Comparison of ENCODE assay signal across 9 mouse cellular contexts in genomic region chr12:9585085-9585453, GRCm38 (mm10). TPM values are rescaled to one million over a fixed set of nuclear protein-coding genes. Genes with fewer than 3 reads are reported as not detected.
DNase-seq lines count a peak whose midpoint lies in the region; ATAC-seq lines count a peak whose summit lies in the region.
"Had no signal": no experiment of that assay in that cellular context is flagged by ENCODE, and none has a peak within 500 bp of the region (broad histone marks: within the 10 kb centered on the region; RNA-seq: fewer than 3 reads in every experiment).

No protein-coding gene starts in this region.

- no peak for DNase-seq in kidney, postnatal 4 days
- no peak for DNase-seq in embryonic facial prominence, embryonic 11.5 days (ENCODE audit: low spot score)
- no peak for DNase-seq in spleen, postnatal 10 days (ENCODE audit: low spot score in 2 of 2)
- no peak for DNase-seq in kidney, postnatal 25 days

- peak; percentile 45; the same call in 1 of the 2 replicates for ATAC-seq in kidney, embryonic 14.5 days (ENCODE audit: low FRiP score, low TSS enrichment)
- ATAC-seq in embryonic facial prominence, embryonic 11.5 days (replicated peaks; ENCODE audit: insufficient number of reproducible peaks, low FRiP score, low TSS enrichment, low read depth), result peak; percentile 36; the same call in 1 of the 2 replicates
- peak; percentile 62 for ATAC-seq in hindbrain, embryonic 15.5 days (ENCODE audit: low FRiP score, low read depth)
- peak; percentile 69 for ATAC-seq in midbrain, embryonic 16.5 days
- ATAC-seq in megakaryocyte progenitor cell, adult 5-6 weeks (replicated peaks; ENCODE audit: poor library complexity), result no peak; the same call in 1 of the 2 replicates
- ATAC-seq: Patski had no signal

- H3K4me3 ChIP-seq in kidney, embryonic 14.5 days (ENCODE audit: low read length), result peak overlapping the region; percentile 28
- H3K4me3 ChIP-seq in embryonic facial prominence, embryonic 11.5 days (ENCODE audit: low read depth, low read length), result peak overlapping the region; percentile 30
- H3K4me3 ChIP-seq in hindbrain, embryonic 15.5 days, result peak overlapping the region; percentile 56
- peak overlapping the region; percentile 49 for H3K4me3 ChIP-seq in midbrain, embryonic 16.5 days (ENCODE audit: low read depth, low read length)

- H3K27me3 ChIP-seq in kidney, embryonic 14.5 days (ENCODE audit: control insufficient read depth, insufficient read depth, low read length), result peaks cover 18% of the 10 kb centered on the region; the same call in 1 of the 2 replicates
- peaks cover 21% of the 10 kb centered on the region for H3K27me3 ChIP-seq in embryonic facial prominence, embryonic 11.5 days (ENCODE audit: control insufficient read depth, insufficient read depth, low read length)
- H3K27me3 ChIP-seq in hindbrain, embryonic 15.5 days, result peaks cover 35% of the 10 kb centered on the region
- peaks cover 30% of the 10 kb centered on the region for H3K27me3 ChIP-seq in midbrain, embryonic 16.5 days (ENCODE audit: control insufficient read depth, insufficient read depth, low read depth, low read length)
- H3K27me3 ChIP-seq: Patski had no signal

- H3K36me3 ChIP-seq in kidney, embryonic 14.5 days (ENCODE audit: control insufficient read depth, insufficient read depth, low read length), result no peaks in the 10 kb centered on the region; the same call in 1 of the 2 replicates
- H3K36me3 ChIP-seq in embryonic facial prominence, embryonic 11.5 days (replicated peaks; ENCODE audit: control insufficient read depth, insufficient read depth, low read depth, low read length), result no peaks in the 10 kb centered on the region
- H3K36me3 ChIP-seq in hindbrain, embryonic 15.5 days, result no peaks in the 10 kb centered on the region
- no peaks in the 10 kb centered on the region for H3K36me3 ChIP-seq in midbrain, embryonic 16.5 days (ENCODE audit: control insufficient read depth, insufficient read depth, low read length)

- H3K9ac ChIP-seq in kidney, embryonic 14.5 days (ENCODE audit: low read depth, low read length), result peak overlapping the region; percentile 53; the same call in 1 of the 2 replicates
- peak overlapping the region; percentile 50 for H3K9ac ChIP-seq in embryonic facial prominence, embryonic 11.5 days (replicated peaks; ENCODE audit: low read length)
- H3K9ac ChIP-seq in hindbrain, embryonic 15.5 days, result peak overlapping the region; percentile 52
- peak overlapping the region; percentile 56 for H3K9ac ChIP-seq in midbrain, embryonic 16.5 days (ENCODE audit: low read depth, low read length)

- peak overlapping the region; percentile 54 for H3K4me2 ChIP-seq in kidney, embryonic 14.5 days (replicated peaks; ENCODE audit: low read depth, low read length)
- H3K4me2 ChIP-seq in embryonic facial prominence, embryonic 11.5 days (ENCODE audit: low read depth, low read length), result peak overlapping the region; percentile 65
- peak overlapping the region; percentile 79 for H3K4me2 ChIP-seq in hindbrain, embryonic 15.5 days
- H3K4me2 ChIP-seq in midbrain, embryonic 16.5 days (ENCODE audit: low read length), result peak overlapping the region; percentile 79

- no peaks in the 10 kb centered on the region for H3K9me3 ChIP-seq in kidney, embryonic 14.5 days (ENCODE audit: control insufficient read depth, low read length)
- no peaks in the 10 kb centered on the region for H3K9me3 ChIP-seq in embryonic facial prominence, embryonic 11.5 days (replicated peaks; ENCODE audit: control insufficient read depth, low read length)
- H3K9me3 ChIP-seq in hindbrain, embryonic 15.5 days, result no peaks in the 10 kb centered on the region
- no peaks in the 10 kb centered on the region for H3K9me3 ChIP-seq in midbrain, embryonic 16.5 days (replicated peaks; ENCODE audit: control insufficient read depth, low read length, poor library complexity, severe bottlenecking)

- H3K4me1 ChIP-seq in kidney, embryonic 14.5 days (ENCODE audit: control insufficient read depth, insufficient read depth, low read length), result peaks cover 11% of the 10 kb centered on the region; the same call in 1 of the 2 replicates
- H3K4me1 ChIP-seq in embryonic facial prominence, embryonic 11.5 days (ENCODE audit: control insufficient read depth, insufficient read depth, low read length), result peaks cover 2% of the 10 kb centered on the region; the same call in 1 of the 2 replicates
- peaks cover 15% of the 10 kb centered on the region for H3K4me1 ChIP-seq in hindbrain, embryonic 15.5 days (replicated peaks)
- H3K4me1 ChIP-seq in midbrain, embryonic 16.5 days (ENCODE audit: control insufficient read depth, insufficient read depth, low read length), result peaks cover 14% of the 10 kb centered on the region; the same call in 1 of the 2 replicates

- no peak overlapping the region for H3K27ac ChIP-seq in kidney, embryonic 14.5 days (ENCODE audit: low read depth, low read length)
- H3K27ac ChIP-seq in embryonic facial prominence, embryonic 11.5 days (replicated peaks; ENCODE audit: low read depth, low read length), result no peak overlapping the region
- H3K27ac ChIP-seq in hindbrain, embryonic 15.5 days (replicated peaks), result no peak overlapping the region
- no peak overlapping the region for H3K27ac ChIP-seq in midbrain, embryonic 16.5 days (ENCODE audit: low read length)

- 1% methylated on average over 7 of the region's 7 CpGs for WGBS in kidney, embryonic 14.5 days
- WGBS in embryonic facial prominence, embryonic 11.5 days, result 1% methylated on average over 7 of the region's 7 CpGs
- 2% methylated on average over 7 of the region's 7 CpGs for WGBS in hindbrain, embryonic 15.5 days
- 3% methylated on average over 7 of the region's 7 CpGs for WGBS in midbrain, embryonic 16.5 days

RNA-seq across cellular contexts. Expression of gene Osr1, which starts 15.2 kb away (rescaled TPM):
- 35.0 and 47.2 TPM in 2 replicates for polyA plus RNA-seq in kidney, embryonic 14.5 days (2014; fragmentation: Nextera tagmentation; extraction: Ambion mirVana)
- polyA plus RNA-seq in embryonic facial prominence, embryonic 11.5 days (2014; fragmentation: Nextera tagmentation; extraction: Ambion mirVana), result 43.8 and 46.8 TPM in 2 replicates
- polyA plus RNA-seq in hindbrain, embryonic 15.5 days (2015; fragmentation: Nextera tagmentation; extraction: Ambion mirVana), result 11.7 and 12.4 TPM in 2 replicates
- 5.8 and 7.8 TPM in 2 replicates for polyA plus RNA-seq in midbrain, embryonic 16.5 days (2015; fragmentation: Nextera tagmentation; extraction: Ambion mirVana)
- not detected in 2 replicates for total RNA-seq in megakaryocyte progenitor cell, adult 5-6 weeks (2015)
- total RNA-seq in megakaryocyte progenitor cell, adult 5-6 weeks (2017), result not detected in 2 replicates
